Mouse (Mus musculus) lung, embryonic 14.5 days (tissue): ENCODE results near the gene Fam155a. TPM values are rescaled to one million over a fixed set of nuclear protein-coding genes. Genes with fewer than 3 reads are reported as not detected.
A peak's percentile ranks its signal among the peaks of the same experiment; 100 is the strongest.

Experiments used
- ATAC-seq: fragments of 200-750 bp; cut with Nextera tagmentation; 2 replicates; pipeline ENCODE4 v1.8.0; 2017; ENCODE audit warnings: mild to moderate bottlenecking, moderate TSS enrichment, moderate library complexity; ENCODE audit not compliant: insufficient read depth
- DNase-seq: peaks from one replicate; pipeline ENCODE4 v3.0.0-alpha.2; 2015
- H3K27ac ChIP-seq: fragments of 300-500 bp; sonication (generic); 2 replicates; pipeline ENCODE4 v1.5.1; 2014; ENCODE audit warnings: low read depth, mild to moderate bottlenecking, moderate library complexity
- H3K27me3 ChIP-seq: fragments of 300-500 bp; sonication (generic); 2 replicates; pipeline ENCODE4 v1.6.1; 2014; ENCODE audit warnings: low read length, control low read depth; ENCODE audit not compliant: insufficient read depth
- H3K36me3 ChIP-seq: fragments of 300-500 bp; sonication (generic); 2 replicates; pipeline ENCODE4 v1.6.1; 2014; ENCODE audit warnings: control low read depth; ENCODE audit not compliant: insufficient read depth
- H3K4me1 ChIP-seq: fragments of 300-500 bp; sonication (generic); 2 replicates; pipeline ENCODE4 v1.6.1; 2014; ENCODE audit warnings: antibody characterized with exemption, control low read depth; ENCODE audit not compliant: insufficient read depth
- H3K4me2 ChIP-seq: fragments of 300-500 bp; sonication (generic); 2 replicates; pipeline ENCODE4 v1.6.1; 2014; ENCODE audit warnings: mild to moderate bottlenecking
- H3K4me3 ChIP-seq: fragments of 300-500 bp; sonication (generic); 2 replicates; pipeline ENCODE4 v1.5.1; 2014; ENCODE audit warnings: low read depth, low read length
- H3K9ac ChIP-seq: fragments of 300-500 bp; sonication (generic); 2 replicates; pipeline ENCODE4 v1.6.1; 2014
- H3K9me3 ChIP-seq: fragments of 300-500 bp; sonication (generic); 2 replicates; pipeline ENCODE4 v1.6.1; 2016; ENCODE audit warnings: low read depth, low read length, control low read depth
- CTCF ChIP-seq: IDR thresholded peaks from 2 replicates; pipeline ENCODE4 v1.5.1; 2016; ENCODE audit warnings: antibody characterized with exemption, low read depth
- WGBS: fragments of 180-500 bp; shearing (Covaris S2); extraction: QIAGEN DNeasy Blood & Tissue Kit; methylation state at CpG from one replicate; pipeline ENCODE4 v1.1.7; 2014; 5-methylcytosine and 5-hydroxymethylcytosine counted together
- polyA plus RNA-seq: library from polyadenylated mRNA; unstranded; fragments of >200 nt; fragmentation: Nextera tagmentation; extraction: Ambion mirVana; gene quantifications from 2 replicates; pipeline ENCODE4 v1.2.1, GENCODE M21; 2014

The Fam155a gene
- polyA plus RNA-seq, 1 experiment from 2014 or later: 0.26 TPM

- H3K4me2 ChIP-seq: no peak overlapping the region
- H3K9me3 ChIP-seq: no peaks in the 10 kb centered on the region
- no peaks in the 10 kb centered on the region for H3K27me3 ChIP-seq
- TF ChIP-seq CTCF: no peak
- DNase-seq (no peak), ATAC-seq (no peak)
- no peak overlapping the region for H3K4me3 ChIP-seq
- H3K9ac ChIP-seq: no peak overlapping the region
- H3K4me1 ChIP-seq: no peaks in the 10 kb centered on the region; the same call in 1 of the 2 replicates
- WGBS: 43% methylated on average over 9 of the region's 9 CpGs
- H3K27ac ChIP-seq: no peak overlapping the region
- no peaks in the 10 kb centered on the region for H3K36me3 ChIP-seq
These were observed 428.4 kb downstream of the Fam155a start for GRCm38 (mm10) chr8:9342593-9342992.

- ATAC-seq: no peak
- H3K4me2 ChIP-seq: no peak overlapping the region
- H3K4me3 ChIP-seq: no peak overlapping the region
- H3K36me3 ChIP-seq: no peaks in the 10 kb centered on the region
- 87% methylated on average over 8 of the region's 8 CpGs for WGBS
- H3K27ac ChIP-seq: no peak overlapping the region
- H3K9ac ChIP-seq: no peak overlapping the region
- no peak for DNase-seq
- H3K9me3 ChIP-seq: no peaks in the 10 kb centered on the region
- no peaks in the 10 kb centered on the region for H3K4me1 ChIP-seq
- TF ChIP-seq CTCF: no peak
- no peaks in the 10 kb centered on the region for H3K27me3 ChIP-seq
These were observed 433.1 kb downstream of the Fam155a start for GRCm38 (mm10) chr8:9337905-9338304.

DNA sequence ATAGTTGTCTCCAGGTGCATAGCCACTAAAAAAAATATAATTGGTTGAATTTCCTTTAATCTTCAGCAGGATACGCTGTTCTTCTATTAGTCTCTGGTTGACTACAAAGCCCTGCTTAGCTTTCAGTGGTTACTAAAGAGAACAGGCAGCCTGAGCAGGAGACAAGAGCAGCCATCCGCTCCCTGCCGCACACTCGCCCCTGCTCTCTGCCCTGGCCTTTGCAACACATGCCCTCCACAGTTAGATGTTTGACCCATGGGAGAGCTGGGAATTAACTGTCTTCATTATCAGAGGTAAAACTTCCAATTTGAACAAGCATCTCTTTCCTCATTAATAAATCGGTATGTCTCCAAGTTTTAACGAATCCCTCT lies 435.0 kb downstream of the Fam155a start:
- Histone ChIP-seq H3K4me1 (no peaks in the 10 kb centered on the region), H3K4me2 (no peak overlapping the region), H3K27me3 (no peaks in the 10 kb centered on the region), H3K4me3 (no peak overlapping the region), H3K27ac (no peak overlapping the region), H3K9me3 (no peaks in the 10 kb centered on the region), H3K9ac (no peak overlapping the region), H3K36me3 (no peaks in the 10 kb centered on the region)
- DNase-seq: no peak
- 63% methylated on average over 6 of the region's 6 CpGs for WGBS
- no peak for ATAC-seq
- TF ChIP-seq CTCF: no peak

- H3K9ac ChIP-seq: no peak overlapping the region
- no peaks in the 10 kb centered on the region for H3K27me3 ChIP-seq
- H3K4me1 ChIP-seq: no peaks in the 10 kb centered on the region
- no peak overlapping the region for H3K27ac ChIP-seq
- no peak for TF ChIP-seq CTCF
- WGBS: 60% methylated on average over 10 of the region's 10 CpGs
- H3K9me3 ChIP-seq: no peaks in the 10 kb centered on the region
- DNase-seq: no peak
- H3K4me3 ChIP-seq: no peak overlapping the region
- no peak for ATAC-seq
- H3K4me2 ChIP-seq: no peak overlapping the region
- no peaks in the 10 kb centered on the region for H3K36me3 ChIP-seq
These were observed 435.6 kb downstream of the Fam155a start for GRCm38 (mm10) chr8:9335285-9335932.

- 54% methylated on average over 2 of the region's 2 CpGs for WGBS
- no peak overlapping the region for H3K4me3 ChIP-seq
- no peak for TF ChIP-seq CTCF
- H3K4me1 ChIP-seq: no peaks in the 10 kb centered on the region
- DNase-seq (peak; percentile 77), ATAC-seq (peak; percentile 77)
- no peaks in the 10 kb centered on the region for H3K36me3 ChIP-seq
- no peaks in the 10 kb centered on the region for H3K27me3 ChIP-seq
- H3K9ac ChIP-seq: no peak overlapping the region
- H3K4me2 ChIP-seq: no peak overlapping the region
- no peaks in the 10 kb centered on the region for H3K9me3 ChIP-seq
- no peak overlapping the region for H3K27ac ChIP-seq
These were observed 438.2 kb downstream of the Fam155a start for GRCm38 (mm10) chr8:9332766-9333165.

- no peak for TF ChIP-seq CTCF
- no peaks in the 10 kb centered on the region for H3K36me3 ChIP-seq
- H3K4me2 ChIP-seq: no peak overlapping the region
- DNase-seq (peak; percentile 90), ATAC-seq (no peak)
- H3K9me3 ChIP-seq: no peaks in the 10 kb centered on the region
- no peak overlapping the region for H3K4me3 ChIP-seq
- no peak overlapping the region for H3K27ac ChIP-seq
- no peak overlapping the region for H3K9ac ChIP-seq
- H3K4me1 ChIP-seq: no peaks in the 10 kb centered on the region
- WGBS: 25% methylated on average over 8 of the region's 8 CpGs
- H3K27me3 ChIP-seq: no peaks in the 10 kb centered on the region
These were observed 461.5 kb downstream of the Fam155a start for GRCm38 (mm10) chr8:9309456-9309855.

GRCm38 (mm10) chr8:9303526-9304135 lies 467.3 kb downstream of the Fam155a start:
- no peak for TF ChIP-seq CTCF
- Histone ChIP-seq H3K27me3 (no peaks in the 10 kb centered on the region), H3K4me2 (no peak overlapping the region), H3K27ac (no peak overlapping the region), H3K4me3 (no peak overlapping the region), H3K9ac (no peak overlapping the region), H3K4me1 (no peaks in the 10 kb centered on the region), H3K9me3 (no peaks in the 10 kb centered on the region), H3K36me3 (no peaks in the 10 kb centered on the region)
- WGBS: 65% methylated on average over 6 of the region's 6 CpGs
- ATAC-seq: no peak
- no peak for DNase-seq
